Mouse (Mus musculus): Measurements from ENCODE around the gene Abcc10. TPM values are rescaled to one million over a fixed set of nuclear protein-coding genes. Genes with fewer than 3 reads are reported as not detected.

Abcc10 gene
- 13.4 TPM for total RNA-seq (2023)

DNA sequence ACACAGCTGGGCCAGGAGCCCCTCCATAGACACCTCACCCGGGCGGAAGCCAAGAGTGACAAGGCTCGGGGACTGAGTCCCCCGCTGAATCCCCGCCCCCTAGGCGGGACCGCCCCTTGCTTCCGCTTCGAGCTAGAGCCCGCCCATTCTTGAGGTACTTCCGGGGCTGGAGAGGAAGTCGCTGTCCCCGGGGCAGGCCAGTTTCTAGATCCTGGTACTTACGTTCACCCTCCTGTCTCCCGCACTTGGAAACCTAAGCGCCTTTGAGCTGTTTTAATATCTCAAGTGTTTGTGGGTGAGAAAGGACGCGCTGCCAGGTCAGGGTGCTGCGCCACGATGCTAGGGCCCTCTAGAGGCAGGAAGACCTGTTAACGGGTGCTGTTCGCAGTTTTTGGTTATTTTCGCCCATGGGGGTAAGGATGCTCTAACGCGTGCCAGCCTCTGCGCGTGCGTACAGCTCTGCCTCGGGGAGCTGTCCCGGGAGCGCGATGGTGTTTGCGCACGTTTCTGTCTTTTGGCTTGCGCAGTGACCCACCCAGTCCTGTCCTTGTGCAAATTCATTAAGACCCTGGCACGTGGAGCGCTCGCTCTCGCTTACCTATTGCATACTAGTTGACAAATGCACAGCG lies at the start of gene Abcc10:
Abcc10 (minus strand) TSS at position 447 of the 629 bp plus-strand sequence.

DNA sequence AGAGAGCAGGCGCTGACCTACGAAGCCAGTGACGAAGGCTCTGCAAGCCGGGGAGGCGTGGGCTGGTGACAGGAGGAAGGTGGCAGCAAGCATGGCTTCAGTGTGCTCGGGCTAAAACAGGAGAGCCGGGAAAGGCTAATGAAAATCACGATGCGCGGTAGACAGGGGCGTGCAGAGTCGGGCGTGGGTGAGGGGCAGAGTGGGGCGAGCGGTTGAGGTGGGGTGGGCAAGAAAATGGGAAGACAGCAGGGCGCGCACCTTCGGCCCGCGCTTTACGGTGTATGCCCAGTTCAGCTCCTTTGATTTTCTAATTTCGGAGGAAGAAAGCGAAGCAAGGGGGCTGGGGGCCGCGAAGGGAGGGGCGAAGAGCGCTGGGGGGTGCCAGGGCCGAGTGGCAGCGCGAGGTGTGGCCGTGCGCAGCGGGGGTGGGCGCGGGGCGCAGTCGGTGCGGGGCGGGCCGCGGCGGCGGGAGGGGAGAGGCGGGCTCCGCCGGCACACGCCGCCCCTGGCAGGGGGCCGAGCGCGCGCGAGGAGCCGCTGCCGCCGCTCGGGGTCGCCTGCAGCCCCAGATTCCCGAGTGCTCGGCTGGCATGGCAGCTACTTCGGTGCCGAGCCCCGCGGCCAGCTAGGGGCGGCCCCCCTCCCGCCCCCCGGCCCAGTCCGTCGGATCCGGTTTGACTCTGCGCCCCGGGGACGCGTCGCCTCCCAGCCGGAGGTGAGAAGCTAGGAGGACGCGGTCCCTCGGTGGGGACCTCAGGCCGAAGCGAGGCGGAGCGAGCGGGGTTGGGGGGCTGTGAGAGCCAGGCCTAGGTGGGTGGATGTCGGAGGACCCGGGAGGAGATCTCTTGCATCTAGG lies 30.6 kb downstream of the Abcc10 start, which contains the start of gene Dlk2:
Dlk2 (plus strand) TSS at position 58 of the 856 bp plus-strand sequence.

DNA sequence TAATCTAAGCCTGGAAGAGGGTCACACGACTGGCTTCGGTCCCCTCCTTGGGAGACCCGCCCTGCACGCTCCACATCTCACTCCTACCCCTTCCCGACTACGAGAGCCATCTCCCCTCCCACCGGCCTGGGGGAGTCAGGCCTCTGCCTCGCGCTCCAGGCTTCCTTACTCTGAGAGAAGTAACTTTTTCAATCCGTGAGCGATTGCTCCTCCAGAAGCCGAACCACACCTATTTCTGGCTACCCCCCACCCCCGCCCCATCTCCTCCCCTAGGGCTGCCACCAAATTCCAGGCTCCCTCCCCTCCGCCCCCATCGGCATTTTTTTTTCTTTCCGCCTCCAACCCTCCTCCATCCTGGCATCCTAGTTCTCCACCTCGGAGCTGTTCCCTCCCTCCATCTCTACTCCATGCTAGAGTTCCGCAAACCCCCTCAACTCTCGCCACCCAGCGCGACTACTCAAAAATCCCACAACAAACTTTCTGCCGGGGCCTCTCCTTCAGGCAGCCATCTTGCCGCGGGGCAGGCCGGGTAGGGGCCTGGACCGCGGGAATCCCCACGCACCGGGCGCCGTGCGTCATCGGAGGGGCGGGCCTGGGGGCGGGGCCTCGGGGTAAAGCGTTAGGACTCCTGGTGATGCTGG lies 45.5 kb downstream of the Abcc10 start, which contains the start of gene Tjap1:
Tjap1 (minus strand) TSS at position 544 of the 641 bp plus-strand sequence.

DNA sequence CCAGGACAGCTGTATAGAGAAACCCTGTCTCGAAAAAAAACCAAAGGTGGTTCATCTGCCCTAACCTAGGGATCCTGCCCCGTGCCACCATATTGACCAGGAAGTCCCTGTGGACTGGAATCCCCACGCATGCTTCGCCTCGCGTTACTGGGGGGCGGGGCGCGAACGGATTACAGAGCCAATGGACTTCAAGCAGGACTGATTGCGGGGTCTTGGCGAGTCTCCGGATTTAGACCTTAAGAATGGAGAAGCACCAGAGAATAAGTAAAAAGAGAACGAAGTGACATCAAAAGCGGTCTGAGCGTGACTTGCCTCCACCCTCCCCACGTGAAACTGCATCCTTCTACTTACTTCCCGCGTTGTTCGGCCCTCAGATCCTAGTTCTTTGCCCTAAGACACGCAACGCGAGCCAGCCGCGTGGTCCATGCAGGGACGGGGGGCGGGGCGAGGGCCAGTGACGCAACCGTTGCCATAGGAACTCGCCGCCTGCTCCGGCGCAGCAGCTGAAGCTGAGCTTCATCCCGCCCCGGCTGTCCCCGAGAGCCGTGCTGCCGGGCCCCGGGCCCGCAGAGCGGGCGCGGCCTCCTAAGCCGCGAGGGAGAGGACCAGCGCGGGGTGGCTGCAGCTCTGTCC lies 74.6 kb downstream of the Abcc10 start, which contains the start of gene Lrrc73:
Lrrc73 (plus strand) TSS at position 80 of the 633 bp plus-strand sequence.

Other genes with a start within 250 kb of the Abcc10 start
- 61.7 TPM for gene Mrps18a, start 217.4 kb downstream of the Abcc10 start, total RNA-seq (2023)
- gene Rsph9, start 184.1 kb downstream of the Abcc10 start, total RNA-seq (2023), result not detected
- gene Mad2l1bp, start 174.8 kb downstream of the Abcc10 start, total RNA-seq (2023), result 21.1 TPM
- gene Gtpbp2, start 167.3 kb downstream of the Abcc10 start, total RNA-seq (2023), result 165 TPM
- 11.8 TPM for gene Polh, start 125.7 kb downstream of the Abcc10 start, total RNA-seq (2023)
- gene Xpo5, start 125.6 kb downstream of the Abcc10 start, total RNA-seq (2023), result 32.3 TPM
- gene Polr1c, start 80.3 kb downstream of the Abcc10 start, total RNA-seq (2023), result 67.4 TPM
- gene Yipf3, start 80.3 kb downstream of the Abcc10 start, total RNA-seq (2023), result 105 TPM
- gene Lrrc73, start 74.8 kb downstream of the Abcc10 start, total RNA-seq (2023), result 1.2 TPM
- gene Tjap1, start 45.3 kb downstream of the Abcc10 start, total RNA-seq (2023), result 49.3 TPM
- not detected for gene Dlk2, start 30.9 kb downstream of the Abcc10 start, total RNA-seq (2023)
- 46.2 TPM for gene Zfp318, start 55.4 kb upstream of the Abcc10 start, total RNA-seq (2023)
- not detected for gene Crip3, start 100.6 kb upstream of the Abcc10 start, total RNA-seq (2023)
- gene Slc22a7, start 110.1 kb upstream of the Abcc10 start, total RNA-seq (2023), result not detected
- gene Ttbk1, start 159.3 kb upstream of the Abcc10 start, total RNA-seq (2023), result 0.56 TPM
- gene Dnph1, start 168.4 kb upstream of the Abcc10 start, total RNA-seq (2023), result not detected
- 13.4 TPM for gene Cul9, start 218.0 kb upstream of the Abcc10 start, total RNA-seq (2023)
- gene Srf, start 227.8 kb upstream of the Abcc10 start, total RNA-seq (2023), result 62.6 TPM